Mouse (Mus musculus) heart, embryonic 15.5 days (tissue): ENCODE results near the gene Slc4a2. TPM values are rescaled to one million over a fixed set of nuclear protein-coding genes. Genes with fewer than 3 reads are reported as not detected.

ENCODE experiments used
- ATAC-seq: fragments of 200-750 bp; cut with Nextera tagmentation; replicated peaks from 2 replicates; pipeline ENCODE4 v1.8.0; 2017; ENCODE audit warnings: low read depth, moderate TSS enrichment; ENCODE audit not compliant: insufficient number of reproducible peaks, insufficient read depth, low FRiP score
- H3K27ac ChIP-seq: fragments of 300-500 bp; sonication (generic); 2 replicates; pipeline ENCODE4 v1.5.1; 2015; ENCODE audit warnings: mild to moderate bottlenecking, inconsistent platforms
- H3K27me3 ChIP-seq: fragments of 300-500 bp; sonication (generic); 2 replicates; pipeline ENCODE4 v1.6.1; 2015; ENCODE audit warnings: inconsistent platforms
- H3K36me3 ChIP-seq: fragments of 300-500 bp; sonication (generic); 2 replicates; pipeline ENCODE4 v1.6.1; 2015; ENCODE audit warnings: mild to moderate bottlenecking, inconsistent platforms
- H3K4me1 ChIP-seq: fragments of 300-500 bp; sonication (generic); replicated peaks from 2 replicates; pipeline ENCODE4 v1.6.1; 2015; ENCODE audit warnings: inconsistent platforms
- H3K4me2 ChIP-seq: fragments of 300-500 bp; sonication (generic); 2 replicates; pipeline ENCODE4 v1.6.1; 2015; ENCODE audit warnings: inconsistent platforms, mild to moderate bottlenecking, moderate library complexity
- H3K4me3 ChIP-seq: fragments of 300-500 bp; sonication (generic); 2 replicates; pipeline ENCODE4 v1.5.1; 2015; ENCODE audit warnings: mild to moderate bottlenecking, inconsistent platforms
- H3K9ac ChIP-seq: fragments of 300-500 bp; sonication (generic); 2 replicates; pipeline ENCODE4 v1.6.1; 2015; ENCODE audit warnings: mild to moderate bottlenecking, inconsistent platforms
- H3K9me3 ChIP-seq: fragments of 300-500 bp; sonication (generic); replicated peaks from 2 replicates; pipeline ENCODE4 v1.6.1; 2016; ENCODE audit warnings: inconsistent platforms
- WGBS: fragments of 180-500 bp; shearing (Covaris S2); methylation state at CpG from one replicate; pipeline ENCODE4 v1.1.7; 2015; ENCODE audit warnings: mixed read lengths; 5-methylcytosine and 5-hydroxymethylcytosine counted together
- polyA plus RNA-seq: library from polyadenylated mRNA; unstranded; fragments of >200 nt; fragmentation: Nextera tagmentation; extraction: Ambion mirVana; gene quantifications from 2 replicates; pipeline ENCODE4 v1.2.1, GENCODE M21; 2015

Gene Slc4a2
- polyA plus RNA-seq, result 25.6 and 30.6 TPM in 2 replicates

DNA sequence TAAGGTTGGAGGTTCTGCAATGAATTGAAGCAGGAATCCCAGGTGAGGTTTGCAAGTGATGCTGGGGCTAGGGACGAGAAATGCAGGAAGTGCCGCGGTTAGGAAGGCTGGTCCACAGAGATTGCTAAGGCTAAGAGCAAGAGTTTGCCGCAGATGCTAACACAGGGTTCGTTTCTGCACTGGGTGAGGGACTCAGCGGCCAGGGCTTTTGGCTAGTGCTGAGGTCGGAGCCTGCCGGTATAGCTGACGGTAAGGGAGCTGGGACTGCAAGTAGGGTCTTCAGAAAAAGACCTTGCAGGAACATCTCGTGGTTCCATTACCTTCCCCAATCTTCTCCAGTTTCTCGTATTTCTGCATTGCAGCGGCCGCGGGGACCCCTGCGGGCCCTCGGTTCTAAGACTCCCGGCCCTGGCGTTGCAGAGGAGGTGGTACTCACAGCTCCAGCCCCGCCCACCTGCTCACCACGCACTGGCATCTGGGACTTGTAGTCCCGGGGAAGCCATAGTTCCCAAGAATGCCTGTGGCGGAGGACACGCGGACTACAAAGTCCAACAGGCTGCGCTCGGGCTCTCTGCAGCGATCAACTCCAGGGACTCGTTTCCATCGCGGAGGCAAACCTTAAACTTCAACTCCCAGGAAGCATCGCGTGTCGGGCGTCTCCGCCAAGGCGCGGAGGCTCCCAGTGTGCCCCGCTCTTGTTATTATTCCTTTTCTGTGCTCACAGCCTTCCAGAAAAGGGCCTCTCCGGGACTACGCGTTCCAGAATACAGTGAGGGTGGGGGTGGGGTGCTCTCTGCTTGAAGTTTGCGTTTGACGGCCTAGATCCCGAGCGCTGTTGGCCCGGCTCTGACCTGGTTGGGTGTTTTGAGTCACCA is at the start of gene Slc4a2, which contains the start of gene Cdk5:
Gene Slc4a2 (plus strand): TSS at position 709 of the 875 bp plus-strand sequence.
Gene Cdk5 (minus strand): TSS at position 402 of the 875 bp plus-strand sequence.
- H3K4me2 ChIP-seq, result peak within 1 kb of the TSS; percentile 87
- peak within 1 kb of the TSS; percentile 95 for H3K27ac ChIP-seq
- under 1% methylated on average over 46 of the region's 46 CpGs for WGBS
- ATAC-seq, result peak; percentile 88
- peak within 1 kb of the TSS; percentile 74 for H3K9ac ChIP-seq
- H3K27me3 ChIP-seq, result no peaks in the 10 kb centered on the region
- peaks cover 46% of the 10 kb centered on the region for H3K4me1 ChIP-seq
- H3K36me3 ChIP-seq, result peaks cover 12% of the 10 kb centered on the region; the same call in 1 of the 2 replicates
- H3K4me3 ChIP-seq, result peak within 1 kb of the TSS; percentile 82
- H3K9me3 ChIP-seq, result no peaks in the 10 kb centered on the region

DNA sequence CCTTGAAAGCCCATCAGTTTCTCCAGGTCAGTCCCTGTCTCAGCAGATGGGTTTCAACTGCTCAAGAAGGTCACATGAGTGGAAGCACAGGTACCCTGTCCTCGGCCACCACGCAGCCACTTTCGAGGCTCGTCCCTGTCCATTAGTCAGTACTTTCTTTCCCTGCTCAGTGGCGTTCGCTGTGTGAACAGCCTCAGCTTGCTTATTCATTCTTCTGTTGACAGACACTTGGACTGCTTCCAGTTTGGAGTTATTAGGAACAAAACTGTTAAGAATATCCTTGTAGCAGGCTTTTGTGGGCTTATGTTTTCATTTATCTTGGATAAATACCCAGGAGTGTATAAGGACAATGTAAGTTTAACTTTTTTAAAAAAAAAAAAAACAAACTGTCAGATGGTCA is 49.4 kb upstream of the Slc4a2 start:
- H3K27me3 ChIP-seq, result no peaks in the 10 kb centered on the region
- H3K9ac ChIP-seq, result no peak overlapping the region
- H3K27ac ChIP-seq, result peak overlapping the region; percentile 63
- no peak overlapping the region for H3K4me2 ChIP-seq
- H3K9me3 ChIP-seq, result no peaks in the 10 kb centered on the region
- no peak overlapping the region for H3K4me3 ChIP-seq
- peaks cover 16% of the 10 kb centered on the region for H3K4me1 ChIP-seq
- H3K36me3 ChIP-seq, result no peaks in the 10 kb centered on the region
- ATAC-seq, result 0 out of 2 replicates have a peak, but pooled peaks have one; percentile 8
- 22% methylated on average over 6 of the region's 6 CpGs for WGBS

DNA sequence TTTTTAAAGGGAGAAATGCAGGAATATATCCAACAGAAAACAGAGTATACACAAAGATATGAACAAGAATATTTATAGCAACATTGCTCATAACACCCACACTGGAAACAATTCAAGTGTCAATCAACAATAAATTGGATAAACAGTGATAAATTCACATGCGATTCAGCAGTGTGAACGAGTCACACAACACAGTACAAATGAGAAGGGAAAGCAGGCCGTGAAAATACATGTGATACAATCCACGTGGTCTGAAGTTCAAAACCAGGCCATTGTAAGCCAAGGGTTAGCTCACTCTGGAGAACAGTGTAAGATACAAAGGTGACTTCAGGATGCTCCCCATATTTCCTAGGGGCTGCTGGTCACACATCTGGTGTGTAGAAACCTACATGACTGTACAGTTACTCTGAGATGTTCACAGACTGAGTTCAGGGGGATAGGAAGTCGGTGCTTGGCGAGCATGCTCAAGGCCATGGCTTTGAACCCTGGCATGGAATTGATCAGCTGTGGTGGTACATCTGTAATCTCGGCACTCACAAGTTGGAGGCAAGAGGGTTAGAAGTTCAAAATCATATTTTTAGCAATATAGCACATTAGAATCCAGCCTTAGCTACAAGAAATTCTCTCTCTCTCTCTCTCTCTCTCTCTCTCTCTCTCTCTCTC is 48.8 kb upstream of the Slc4a2 start:
- 41% methylated on average over 7 of the region's 7 CpGs for WGBS
- Histone ChIP-seq H3K36me3 (no peaks in the 10 kb centered on the region), H3K27ac (peak overlapping the region; percentile 5; the same call in 1 of the 2 replicates), H3K27me3 (no peaks in the 10 kb centered on the region), H3K4me2 (no peak overlapping the region), H3K4me1 (peaks cover 22% of the 10 kb centered on the region), H3K9me3 (no peaks in the 10 kb centered on the region), H3K9ac (no peak overlapping the region), H3K4me3 (no peak overlapping the region)
- no peak for ATAC-seq

DNA sequence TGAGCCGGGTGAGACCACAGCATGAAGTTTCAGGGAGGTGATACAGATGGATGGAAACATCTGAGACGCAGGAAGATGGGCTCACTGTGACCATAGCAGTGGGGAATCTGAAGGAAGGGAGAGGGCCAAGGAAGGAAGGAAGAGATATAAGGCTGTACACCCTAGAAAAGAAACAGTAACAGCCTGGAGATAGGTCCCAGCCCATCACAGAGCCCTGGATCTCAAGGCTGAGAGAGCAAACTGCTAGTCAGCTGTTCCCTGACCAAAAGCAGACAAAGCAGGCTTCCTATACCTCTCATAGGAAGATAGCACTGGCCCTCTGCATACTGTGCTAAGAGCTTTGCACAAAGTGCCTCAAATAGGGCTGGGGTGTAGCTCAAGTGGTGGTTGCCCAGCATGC is 44.9 kb upstream of the Slc4a2 start:
- H3K4me1 ChIP-seq, result peaks cover 32% of the 10 kb centered on the region
- no peaks in the 10 kb centered on the region for H3K27me3 ChIP-seq
- H3K4me3 ChIP-seq, result no peak overlapping the region
- H3K27ac ChIP-seq, result no peak overlapping the region
- no peak overlapping the region for H3K9ac ChIP-seq
- no peak overlapping the region for H3K4me2 ChIP-seq
- no peaks in the 10 kb centered on the region for H3K9me3 ChIP-seq
- H3K36me3 ChIP-seq, result no peaks in the 10 kb centered on the region
- ATAC-seq, result no peak
- 73% methylated on average over 2 of the region's 2 CpGs for WGBS

DNA sequence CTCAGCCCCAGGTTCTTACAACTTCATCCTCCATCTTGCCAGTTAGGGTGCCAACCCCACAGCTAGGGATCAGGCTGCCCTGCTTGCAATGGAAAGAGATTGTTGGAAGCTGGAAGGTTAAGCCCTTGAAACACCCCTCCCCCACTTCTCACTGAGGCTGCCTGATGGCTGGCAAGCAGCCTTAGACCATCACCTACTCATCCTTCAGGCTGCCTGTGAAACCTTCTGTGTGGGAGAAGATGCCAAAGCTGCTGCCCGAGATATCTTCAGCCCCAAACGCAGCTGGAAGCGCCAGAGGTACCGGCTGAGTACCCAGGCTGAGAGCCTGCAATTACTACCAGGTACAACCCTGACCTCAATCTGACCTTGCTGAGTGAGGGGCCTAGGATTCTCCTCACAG is 44.1 kb upstream of the Slc4a2 start:
- WGBS, result 58% methylated on average over 4 of the region's 4 CpGs
- Histone ChIP-seq H3K4me3 (no peak overlapping the region), H3K27me3 (no peaks in the 10 kb centered on the region), H3K9ac (no peak overlapping the region), H3K9me3 (no peaks in the 10 kb centered on the region), H3K4me1 (peaks cover 34% of the 10 kb centered on the region), H3K27ac (no peak overlapping the region), H3K4me2 (no peak overlapping the region), H3K36me3 (no peaks in the 10 kb centered on the region)
- ATAC-seq, result no peak

DNA sequence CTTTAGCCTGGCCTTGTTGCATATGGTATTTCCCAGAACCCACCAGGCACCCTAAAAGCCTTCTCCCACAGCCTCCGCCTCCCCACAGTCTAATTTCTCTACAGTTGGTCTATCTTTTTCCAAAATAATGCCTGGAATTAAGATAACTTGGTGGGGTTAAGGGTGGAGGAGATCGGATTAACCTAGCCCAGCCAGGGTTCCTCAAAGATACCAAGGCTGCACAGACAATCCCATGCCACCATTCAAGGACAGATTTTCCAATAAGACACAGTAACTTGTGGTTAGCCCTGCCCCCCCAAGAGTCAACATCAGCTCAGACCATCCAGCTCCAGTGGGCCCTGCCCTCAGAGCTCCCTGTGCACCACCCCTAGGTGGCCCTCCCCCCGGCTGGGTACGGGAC is 43.1 kb upstream of the Slc4a2 start:
- 81% methylated on average over 4 of the region's 4 CpGs for WGBS
- H3K4me2 ChIP-seq, result no peak overlapping the region
- ATAC-seq, result no peak
- no peak overlapping the region for H3K9ac ChIP-seq
- no peaks in the 10 kb centered on the region for H3K27me3 ChIP-seq
- H3K4me1 ChIP-seq, result peaks cover 32% of the 10 kb centered on the region
- no peaks in the 10 kb centered on the region for H3K9me3 ChIP-seq
- H3K4me3 ChIP-seq, result no peak overlapping the region
- H3K36me3 ChIP-seq, result no peaks in the 10 kb centered on the region
- no peak overlapping the region for H3K27ac ChIP-seq

DNA sequence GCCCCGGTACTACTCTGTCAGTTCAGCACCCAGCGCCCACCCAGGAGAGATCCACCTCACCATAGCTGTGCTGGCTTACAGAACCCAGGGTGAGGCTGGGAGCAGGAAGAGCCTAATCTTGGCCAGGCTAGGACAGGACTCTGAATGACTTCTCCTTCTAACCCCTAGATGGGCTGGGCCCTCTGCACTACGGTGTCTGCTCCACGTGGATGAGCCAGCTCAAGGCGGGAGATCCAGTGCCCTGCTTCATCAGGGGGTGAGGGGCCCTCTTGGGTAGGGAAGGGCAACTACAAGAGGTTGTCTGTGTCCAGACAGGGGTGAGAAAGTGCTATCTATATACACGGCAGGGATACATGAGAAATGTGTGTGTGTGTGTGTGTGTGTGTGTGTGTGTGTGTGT is 42.2 kb upstream of the Slc4a2 start:
- H3K4me1 ChIP-seq, result peaks cover 36% of the 10 kb centered on the region
- H3K9ac ChIP-seq, result no peak overlapping the region
- H3K36me3 ChIP-seq, result no peaks in the 10 kb centered on the region
- WGBS, result 60% methylated on average over 6 of the region's 6 CpGs
- no peak overlapping the region for H3K4me2 ChIP-seq
- no peaks in the 10 kb centered on the region for H3K9me3 ChIP-seq
- H3K4me3 ChIP-seq, result no peak overlapping the region
- no peak for ATAC-seq
- H3K27me3 ChIP-seq, result peaks cover 7% of the 10 kb centered on the region
- no peak overlapping the region for H3K27ac ChIP-seq

DNA sequence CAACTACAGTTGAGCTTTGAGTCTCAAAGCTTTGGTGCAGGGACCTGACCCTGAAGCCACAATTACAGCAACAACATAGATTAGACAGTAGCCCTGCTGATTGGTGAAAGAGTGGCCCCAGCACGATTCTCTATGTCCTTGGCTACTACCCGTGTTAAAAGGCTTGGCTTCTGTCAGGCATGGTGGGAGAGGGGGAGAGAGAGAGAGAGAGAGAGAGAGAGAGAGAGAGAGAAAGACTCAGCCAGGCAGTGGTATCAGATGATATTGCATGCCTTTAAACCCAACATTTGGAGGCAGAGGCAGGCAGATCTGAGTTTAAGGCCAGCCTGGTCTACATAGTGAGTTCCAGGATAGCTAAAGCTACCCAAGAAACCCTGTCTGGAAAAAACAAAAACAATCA is 41.6 kb upstream of the Slc4a2 start:
- Histone ChIP-seq H3K4me3 (no peak overlapping the region), H3K4me1 (peaks cover 41% of the 10 kb centered on the region), H3K27ac (no peak overlapping the region), H3K4me2 (no peak overlapping the region), H3K9me3 (no peaks in the 10 kb centered on the region), H3K9ac (no peak overlapping the region), H3K36me3 (no peaks in the 10 kb centered on the region), H3K27me3 (peaks cover 12% of the 10 kb centered on the region)
- 57% methylated on average over 2 of the region's 2 CpGs for WGBS
- ATAC-seq, result no peak

DNA sequence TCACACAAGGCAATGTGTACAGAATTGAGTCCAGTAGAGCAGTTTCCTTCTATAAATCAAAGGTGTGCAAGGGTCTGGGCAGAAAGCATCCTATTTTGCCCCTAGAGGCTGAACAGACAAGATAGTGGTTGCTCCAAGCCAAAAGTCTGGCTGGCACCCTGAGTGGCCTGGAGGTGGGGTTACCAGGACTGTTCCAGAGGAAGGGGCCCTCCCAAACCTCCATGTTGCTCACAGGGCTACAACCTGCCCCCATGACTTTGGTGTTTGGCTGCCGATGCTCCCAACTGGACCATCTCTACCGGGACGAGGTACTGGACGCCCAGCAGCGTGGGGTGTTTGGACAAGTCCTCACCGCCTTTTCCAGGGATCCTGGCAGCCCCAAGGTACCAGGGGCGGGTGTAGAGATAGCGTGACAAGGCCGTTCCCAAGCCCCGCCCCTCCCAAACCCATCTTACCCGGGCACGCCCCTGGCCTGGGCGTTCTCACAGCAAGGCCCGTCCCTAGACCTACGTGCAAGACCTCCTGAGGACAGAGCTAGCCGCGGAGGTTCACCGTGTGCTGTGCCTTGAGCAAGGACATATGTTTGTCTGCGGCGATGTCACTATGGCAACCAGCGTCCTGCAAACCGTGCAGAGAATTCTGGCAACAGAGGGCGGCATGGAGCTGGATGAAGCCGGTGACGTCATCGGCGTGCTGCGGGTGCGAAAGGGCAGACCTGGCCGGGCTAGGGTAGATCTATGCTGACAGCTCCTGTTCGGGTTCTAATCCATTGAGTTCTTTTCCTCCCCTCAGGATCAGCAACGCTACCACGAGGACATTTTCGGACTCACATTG is 40.4 kb upstream of the Slc4a2 start:
- Histone ChIP-seq H3K4me1 (peaks cover 53% of the 10 kb centered on the region), H3K4me2 (peak overlapping the region; percentile 82), H3K27ac (peak overlapping the region; percentile 72), H3K9me3 (no peaks in the 10 kb centered on the region), H3K4me3 (peak overlapping the region; percentile 51), H3K9ac (peak overlapping the region; percentile 59), H3K27me3 (peaks cover 14% of the 10 kb centered on the region), H3K36me3 (no peaks in the 10 kb centered on the region)
- peak; percentile 84 for ATAC-seq
- WGBS, result 1% methylated on average over 34 of the region's 34 CpGs

DNA sequence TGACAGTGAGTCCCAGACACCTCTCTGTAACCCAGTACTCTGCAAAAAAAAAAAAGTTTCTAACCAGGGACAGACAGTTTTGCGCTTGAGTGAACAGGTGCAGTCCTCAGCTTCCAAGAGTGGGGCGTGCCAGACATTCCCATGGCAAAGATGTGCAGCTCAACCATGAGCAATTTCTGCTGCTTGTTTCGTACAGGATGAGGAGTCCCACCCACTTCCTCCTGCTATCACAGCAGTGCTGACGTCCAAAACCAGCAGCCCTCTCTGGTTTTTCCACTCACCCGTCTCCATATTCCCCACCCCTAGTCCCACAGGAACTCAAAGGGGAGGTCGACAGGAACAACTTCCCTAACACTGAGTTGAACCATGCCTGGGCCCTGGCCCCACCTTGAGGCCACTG is 39.2 kb upstream of the Slc4a2 start:
- Histone ChIP-seq H3K4me3 (no peak overlapping the region), H3K27me3 (peaks cover 18% of the 10 kb centered on the region), H3K9me3 (no peaks in the 10 kb centered on the region), H3K27ac (peak overlapping the region; percentile 72), H3K36me3 (no peaks in the 10 kb centered on the region), H3K9ac (no peak overlapping the region), H3K4me1 (peaks cover 62% of the 10 kb centered on the region), H3K4me2 (0 out of 2 replicates have a peak overlapping the region, but pooled peaks have one; percentile 82)
- 46% methylated on average over 6 of the region's 6 CpGs for WGBS
- peak; percentile 24; the same call in 1 of the 2 replicates for ATAC-seq

DNA sequence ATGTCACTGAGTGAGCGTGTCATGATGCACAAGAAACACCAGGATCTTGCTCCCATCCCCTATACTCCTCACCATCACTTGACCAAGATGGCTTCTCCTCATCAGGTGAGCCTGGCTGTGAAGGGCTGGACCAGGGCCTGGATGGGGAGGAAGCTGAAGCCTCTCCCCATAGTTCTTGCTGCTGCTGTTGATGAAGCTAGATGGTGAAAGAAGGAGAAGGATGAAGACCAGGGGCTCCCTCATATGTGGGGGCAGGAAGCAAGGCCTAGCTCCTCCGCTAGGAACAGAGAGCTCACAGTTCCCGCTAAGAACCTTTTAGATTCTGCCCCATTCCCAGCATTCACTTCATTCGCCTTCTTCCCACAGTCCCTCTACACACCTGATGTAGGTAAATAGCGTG is 38.3 kb upstream of the Slc4a2 start:
- H3K27me3 ChIP-seq, result peaks cover 18% of the 10 kb centered on the region
- no peak overlapping the region for H3K4me2 ChIP-seq
- H3K9ac ChIP-seq, result no peak overlapping the region
- peaks cover 64% of the 10 kb centered on the region for H3K4me1 ChIP-seq
- no peaks in the 10 kb centered on the region for H3K36me3 ChIP-seq
- no peak overlapping the region for H3K4me3 ChIP-seq
- no peaks in the 10 kb centered on the region for H3K9me3 ChIP-seq
- WGBS, result 86% methylated on average over 5 of the region's 5 CpGs
- ATAC-seq, result no peak
- 0 out of 2 replicates have a peak overlapping the region, but pooled peaks have one; percentile 43 for H3K27ac ChIP-seq
